Mouse (Mus musculus): ENCODE results near the gene Mageb4.
"Not testable (repeated sequence)": the region's sequence is repeated elsewhere in the genome, so short reads cannot be mapped to it uniquely, and the experiment has no call there.

Mageb4 gene

GRCm38 (mm10) chrX:86304993-86305392 lies at the start of gene Mageb4:
Gene Mageb4, minus strand, starts transcription at chrX:86305093.
- DNase-seq (ENCODE audit: low read depth, low spot score), result not testable (repeated sequence)

GRCm38 (mm10) chrX:86284597-86284996 lies 20.3 kb downstream of the Mageb4 start:
- not testable (repeated sequence) for DNase-seq (ENCODE audit: low read depth, low spot score)

- DNase-seq (ENCODE audit: low read depth, low spot score), result not testable (repeated sequence)
Observed at GRCm38 (mm10) chrX:86245950-86246349, 58.9 kb downstream of the Mageb4 start.

GRCm38 (mm10) chrX:86237246-86237645 lies 67.6 kb downstream of the Mageb4 start:
- no peak for DNase-seq (ENCODE audit: low read depth, low spot score)

All from ZHBTc4 (cell line).